Mouse (Mus musculus) embryonic fibroblast, embryonic 13.5 days (primary cell): Measurements from ENCODE around the gene Zfhx3.

Experiments used
- CTCF ChIP-seq: IDR thresholded peaks from 2 replicates; pipeline ENCODE4 v1.5.1; 2011; ENCODE audit warnings: mild to moderate bottlenecking, control low read depth, low read length, moderate library complexity, borderline replicate concordance; ENCODE audit not compliant: insufficient read depth
- POLR2A ChIP-seq: IDR thresholded peaks from 2 replicates; pipeline ENCODE4 v1.6.1; 2011; ENCODE audit warnings: low read depth, mild to moderate bottlenecking, control low read depth, low read length, moderate library complexity

DNA sequence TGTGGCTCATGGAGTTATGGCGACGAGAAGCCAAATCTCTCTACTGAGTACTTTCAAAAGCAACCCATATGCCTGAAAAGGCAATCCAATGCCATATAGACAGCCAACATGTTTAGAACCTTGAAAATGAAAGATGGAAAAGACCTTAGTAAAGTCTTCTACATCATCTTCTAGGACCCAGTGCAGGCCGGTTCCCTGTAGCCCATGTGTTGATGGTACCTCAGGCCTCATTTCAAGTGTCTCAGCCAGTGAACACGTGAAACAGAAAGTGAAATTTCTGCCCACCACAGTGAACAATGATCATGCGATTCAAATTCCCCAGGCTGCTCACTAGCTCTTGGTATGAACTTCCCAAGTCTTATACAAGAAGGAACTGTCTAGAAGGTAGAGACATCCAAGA lies 637.9 kb downstream of the Zfhx3 start:
- TF ChIP-seq CTCF (no peak), POLR2A (no peak)
